Mouse (Mus musculus) cerebellum, adult 9-10 months (tissue): ENCODE measurements around the gene Spint1.

ENCODE experiments used
- DNase-seq: peaks from one replicate; pipeline ENCODE4 v3.0.0; 2022

Gene Spint1

GRCm38 (mm10) chr2:119245246-119245645, 8.1 kb downstream of the Spint1 start:
- no peak for DNase-seq

- DNase-seq = no peak
These were observed 10.7 kb downstream of the Spint1 start for GRCm38 (mm10) chr2:119247904-119248303.

- DNase-seq = no peak
These were observed 12.5 kb downstream of the Spint1 start for GRCm38 (mm10) chr2:119249592-119250061.

DNA sequence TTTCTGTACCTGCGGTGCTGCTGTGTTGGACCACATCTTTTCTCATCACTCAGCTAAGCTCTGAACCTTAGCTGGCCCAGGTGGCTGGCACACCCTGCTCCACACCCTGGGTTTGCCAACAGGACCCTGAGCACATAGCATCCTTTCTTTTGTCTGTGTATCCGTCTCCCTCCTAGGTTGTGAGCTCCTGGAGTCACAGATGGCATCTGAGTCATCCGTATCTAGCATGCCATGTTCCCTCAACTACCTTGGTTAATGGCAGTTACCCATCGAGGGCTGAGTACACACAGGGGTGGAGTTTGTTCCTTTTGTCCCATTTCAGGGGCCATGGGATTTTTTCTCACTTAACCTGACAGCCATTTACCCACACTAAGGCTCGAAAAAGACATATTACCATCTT, 13.2 kb downstream of the Spint1 start:
- DNase-seq = no peak

DNA sequence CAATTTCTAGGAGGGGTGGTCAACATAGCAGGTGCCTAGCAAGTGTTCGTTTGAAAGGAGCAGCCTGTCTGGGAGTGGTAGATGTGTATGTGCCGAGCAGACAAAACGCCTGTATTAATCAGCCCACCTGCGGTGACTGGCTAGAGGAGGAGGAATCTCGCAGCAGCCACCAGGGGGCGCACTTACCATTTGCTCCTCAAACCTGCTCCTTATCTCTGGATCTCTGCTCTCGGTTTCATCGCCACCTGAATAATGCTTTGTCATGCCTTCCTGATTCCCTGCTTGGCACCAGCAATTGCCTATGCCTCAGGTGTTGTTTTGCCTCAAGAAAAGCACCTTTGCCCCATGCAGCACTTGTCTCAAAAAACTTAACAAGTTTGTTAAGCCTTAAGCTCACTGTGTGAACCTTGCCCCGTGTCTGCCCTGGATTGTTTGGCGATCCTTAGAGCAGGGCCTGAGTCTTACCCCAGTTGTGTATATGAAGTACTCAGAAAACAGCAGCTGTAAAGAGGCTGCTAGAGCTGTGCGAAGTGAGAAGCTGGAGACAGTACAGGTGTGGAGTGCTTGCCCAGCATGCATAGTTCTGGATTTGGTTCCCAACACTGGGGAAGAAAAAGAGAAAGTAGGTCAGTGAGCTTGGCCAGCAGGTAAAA, 13.8 kb downstream of the Spint1 start:
- peak; percentile 92 for DNase-seq

- DNase-seq = no peak
These were observed 17.8 kb downstream of the Spint1 start for GRCm38 (mm10) chr2:119254976-119255375.

- no peak for DNase-seq
These were observed 23.4 kb downstream of the Spint1 start for GRCm38 (mm10) chr2:119260518-119260917.

DNA sequence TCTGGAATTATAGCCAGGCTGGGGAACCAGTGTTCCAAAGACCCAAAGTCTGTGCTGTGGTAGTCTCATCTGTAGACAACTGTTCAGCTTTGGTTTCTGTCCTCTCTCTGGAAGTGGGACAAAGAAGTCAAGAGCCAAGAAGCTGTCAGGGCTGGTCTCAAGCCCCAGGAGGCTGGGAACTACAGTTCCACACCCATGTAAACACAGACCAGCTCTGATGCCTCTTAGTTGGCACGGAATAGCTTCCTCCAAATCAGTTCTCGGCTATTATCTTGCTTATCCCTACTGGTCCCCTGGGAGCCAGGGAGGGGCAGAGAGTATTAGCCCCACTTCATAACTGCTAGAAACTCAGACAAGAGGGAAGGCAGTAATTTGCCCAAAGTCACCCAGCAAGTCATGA, 24.2 kb downstream of the Spint1 start:
- DNase-seq = no peak

DNA sequence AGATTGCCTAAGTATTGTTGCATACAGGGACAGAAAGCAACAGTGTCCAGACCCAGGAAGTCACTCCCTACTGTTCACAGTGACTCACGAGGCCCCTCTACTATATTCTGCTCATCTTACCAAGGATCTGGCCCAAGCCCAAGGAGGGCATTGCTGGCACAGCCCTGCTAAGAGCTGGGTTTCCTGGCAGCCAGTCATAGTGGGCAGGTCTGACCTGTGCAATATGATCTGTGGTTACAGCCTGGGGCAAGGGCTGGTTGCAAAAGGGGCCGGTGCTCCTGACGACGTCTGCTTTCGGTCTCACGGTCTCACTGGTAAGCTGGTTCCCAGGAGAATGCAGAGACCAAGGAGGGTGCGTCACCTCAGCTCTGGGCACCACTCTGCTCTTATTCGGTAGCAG, 25.8 kb downstream of the Spint1 start:
- DNase-seq = no peak

DNA sequence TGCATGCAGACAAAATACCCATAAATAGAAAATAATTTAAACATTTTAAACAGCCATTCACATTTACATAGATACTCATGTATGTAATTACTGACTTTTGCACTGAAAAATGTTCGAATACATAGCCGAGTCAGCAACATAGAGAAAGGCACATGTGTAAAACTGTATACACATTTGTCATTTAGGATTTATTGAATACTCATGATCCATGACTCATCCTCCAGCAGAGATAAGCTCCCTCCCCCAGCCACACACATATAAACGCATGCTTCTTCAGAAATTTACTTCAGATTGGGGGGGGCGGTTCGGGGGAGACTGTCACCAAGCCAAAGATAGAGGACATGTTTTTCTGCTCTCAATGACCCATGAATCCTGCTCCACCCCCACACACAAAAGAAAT, 26.7 kb downstream of the Spint1 start:
- no peak for DNase-seq

DNA sequence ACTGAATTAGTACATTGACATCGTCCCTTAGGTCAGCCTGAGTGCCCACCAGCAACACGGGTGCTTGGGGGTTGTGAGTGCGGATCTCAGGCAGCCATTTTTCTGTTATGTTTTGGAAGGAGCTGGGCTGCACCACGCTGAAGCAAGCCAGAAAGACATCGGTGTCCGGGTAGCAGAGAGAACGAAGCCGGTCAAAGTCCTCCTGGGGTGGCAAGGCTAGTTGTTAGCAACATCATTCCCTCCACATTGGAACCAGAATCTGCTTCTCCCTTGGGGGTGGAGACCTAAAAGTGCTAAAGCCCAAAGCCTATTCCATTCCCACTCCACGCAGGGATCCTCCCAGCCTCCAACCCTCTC, 33.1 kb downstream of the Spint1 start:
- DNase-seq = peak; percentile 22

DNA sequence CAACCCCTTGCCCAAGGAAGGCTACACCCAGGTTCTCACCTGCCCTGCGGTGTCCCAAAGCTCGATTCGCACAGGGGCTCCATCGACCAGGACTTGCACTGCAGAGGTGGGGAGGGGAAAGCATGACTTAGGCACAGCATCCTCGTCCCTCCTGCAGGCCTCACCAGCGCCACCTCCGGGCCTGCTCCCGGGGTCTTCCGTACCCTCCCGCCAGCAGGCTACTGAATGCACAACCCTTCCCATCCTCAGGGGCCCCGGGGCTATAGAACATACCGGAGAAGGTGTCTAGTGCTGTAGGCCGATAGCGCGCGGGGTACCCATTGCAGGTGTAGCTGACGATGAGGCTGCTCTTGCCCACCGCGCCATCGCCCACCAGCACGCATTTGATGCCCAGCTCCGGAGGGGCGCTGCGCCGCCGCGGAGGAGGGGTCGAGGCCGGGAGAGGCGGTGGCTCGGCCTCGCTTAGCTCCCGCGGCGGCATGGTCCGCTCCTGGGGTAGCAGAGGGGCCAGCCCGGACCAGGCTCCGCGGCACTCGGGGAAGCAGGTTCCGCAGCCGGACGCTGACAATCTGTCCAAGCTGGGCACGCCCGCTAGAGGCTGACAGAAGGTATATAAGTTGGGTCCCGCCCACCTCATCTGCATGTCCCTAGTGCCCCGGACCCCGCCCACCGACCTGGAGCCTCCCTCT, 33.6 kb downstream of the Spint1 start, which contains the start of gene Rhov:
Gene Rhov, minus strand, starts transcription at position 630 of the 689 bp plus-strand sequence.
- DNase-seq = peak; percentile 89

- DNase-seq = no peak
These were observed 37.0 kb downstream of the Spint1 start for GRCm38 (mm10) chr2:119274126-119274525.

DNA sequence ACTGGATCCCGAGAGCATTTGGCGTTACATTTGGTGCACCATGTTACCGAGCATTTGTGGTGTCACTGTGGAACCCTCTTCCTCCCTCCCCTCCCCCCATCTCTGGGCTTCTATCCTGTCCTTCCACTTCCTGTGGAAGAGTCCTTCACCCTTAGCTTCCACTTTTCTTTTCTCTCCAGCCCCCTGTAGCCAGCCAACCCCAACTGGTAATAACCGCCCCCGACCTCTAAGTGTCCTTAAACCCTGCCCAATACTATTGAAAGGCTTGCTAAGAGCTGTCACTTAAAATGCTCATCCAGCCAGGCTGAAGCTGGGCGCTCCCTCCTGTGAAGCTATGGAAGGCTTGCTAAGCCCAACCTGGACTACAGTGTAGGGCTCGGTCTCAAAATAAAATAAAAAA, 39.8 kb downstream of the Spint1 start:
- DNase-seq = no peak

DNA sequence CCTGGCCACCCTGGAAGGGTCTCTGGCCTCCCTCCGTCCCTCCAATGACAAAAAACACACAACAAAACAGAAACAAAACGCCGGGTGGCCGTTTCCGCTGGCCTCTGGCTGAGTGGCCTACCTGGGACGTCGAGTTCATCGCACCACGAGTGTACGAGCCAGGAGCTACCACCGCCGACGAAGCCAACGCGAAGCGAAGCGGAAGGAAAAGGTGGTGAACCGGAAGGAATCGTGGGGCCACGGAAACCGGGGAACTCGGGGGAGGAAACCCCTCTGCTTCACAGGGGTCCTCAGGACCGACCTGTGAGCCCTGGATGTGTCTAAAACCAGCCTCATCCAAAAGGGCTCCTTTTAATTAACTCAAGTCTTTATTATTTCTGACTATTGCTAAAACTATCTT, 40.6 kb downstream of the Spint1 start:
- DNase-seq = no peak

DNA sequence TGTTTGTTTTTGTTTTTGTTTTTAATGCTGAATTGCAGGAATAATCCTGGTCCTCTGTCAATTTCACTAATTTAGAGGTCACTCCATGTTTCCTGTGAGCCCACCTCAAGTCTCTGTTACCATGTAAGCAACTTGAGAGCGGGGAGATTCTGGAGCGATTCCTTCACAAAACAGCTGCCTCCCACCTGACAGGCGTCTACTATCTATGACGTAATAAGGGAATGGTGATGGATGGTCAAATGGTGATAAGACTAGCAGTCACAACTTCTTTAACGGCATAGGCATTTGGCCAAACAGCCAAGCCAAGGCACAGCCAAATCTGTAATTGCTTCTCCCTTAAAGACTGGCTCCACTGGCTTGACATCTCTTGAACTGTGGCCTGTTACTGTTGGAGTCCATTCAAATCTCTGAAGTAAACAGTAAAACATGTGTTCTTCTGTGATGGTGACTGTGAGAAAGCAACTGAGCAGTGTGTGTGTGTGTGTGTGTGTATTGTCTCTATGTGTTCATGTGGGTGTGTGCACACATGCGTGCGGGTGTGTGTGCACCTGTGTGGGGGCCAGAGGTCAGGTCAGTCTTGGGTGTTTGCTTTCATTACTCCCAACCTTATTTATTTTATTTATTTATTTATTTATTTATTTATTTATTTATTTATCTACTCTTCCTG, 44.9 kb downstream of the Spint1 start:
- DNase-seq = no peak

GRCm38 (mm10) chr2:119287372-119287771, 50.2 kb downstream of the Spint1 start:
- DNase-seq = peak; percentile 49

GRCm38 (mm10) chr2:119288270-119288882, 51.2 kb downstream of the Spint1 start, which contains the start of gene Vps18:
Gene Vps18 (plus strand): TSS chr2:119288740.
- peak; percentile 98 for DNase-seq

- no peak for DNase-seq
These were observed 51.9 kb downstream of the Spint1 start for GRCm38 (mm10) chr2:119289014-119289416.

DNA sequence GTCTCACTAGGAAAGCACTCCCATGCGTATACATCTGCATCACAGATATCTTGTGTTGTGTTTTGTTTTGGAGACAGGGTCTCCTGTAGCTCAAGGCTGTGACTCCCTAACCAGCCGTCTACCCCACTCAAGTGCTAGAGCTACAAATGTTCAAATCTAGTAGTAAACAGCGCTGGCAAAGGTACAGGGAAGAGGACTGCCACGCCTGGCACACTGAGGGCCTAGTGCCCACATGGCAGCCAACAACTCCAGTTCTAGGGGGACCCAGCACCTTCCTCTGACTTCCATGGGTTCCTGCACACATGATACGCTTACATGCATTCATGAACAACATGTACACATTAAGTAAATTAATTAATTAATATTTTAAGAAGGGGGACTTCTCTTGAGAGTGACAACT, 55.1 kb downstream of the Spint1 start:
- DNase-seq = peak; percentile 52

DNA sequence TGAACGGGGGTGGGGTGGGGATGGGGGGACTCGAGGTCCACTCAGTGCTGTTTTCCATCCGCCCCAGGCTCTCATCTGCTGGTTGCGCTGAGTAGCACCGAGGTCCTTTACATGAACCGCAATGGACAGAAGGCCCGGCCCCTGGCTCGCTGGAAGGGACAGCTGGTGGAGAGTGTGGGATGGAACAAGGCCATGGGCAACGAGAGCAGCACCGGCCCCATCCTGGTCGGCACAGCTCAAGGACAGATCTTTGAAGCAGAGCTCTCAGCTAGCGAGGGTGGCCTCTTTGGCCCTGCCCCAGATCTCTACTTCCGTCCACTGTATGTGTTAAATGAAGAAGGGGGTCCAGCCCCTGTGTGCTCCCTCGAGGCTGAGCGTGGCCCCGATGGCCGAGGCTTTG, 55.7 kb downstream of the Spint1 start:
- peak; percentile 86 for DNase-seq

- DNase-seq = no peak
These were observed 56.1 kb downstream of the Spint1 start for GRCm38 (mm10) chr2:119293311-119293710.

GRCm38 (mm10) chr2:119293776-119294390, 56.7 kb downstream of the Spint1 start:
- DNase-seq = peak; percentile 76
